Mouse (Mus musculus) spleen, adult 2 months (tissue): ENCODE data around the gene Fosl2.

Source experiments
- CTCF ChIP-seq: fragments of 200-500 bp; IDR thresholded peaks from 2 replicates; pipeline ENCODE4 v1.5.1; 2011; ENCODE audit warnings: mild to moderate bottlenecking, inconsistent platforms; ENCODE audit not compliant: insufficient read depth, insufficient read length, insufficient replicate concordance; ENCODE audit errors: extremely low read depth
- POLR2A ChIP-seq: fragments of 200-500 bp; IDR thresholded peaks from 2 replicates; pipeline ENCODE4 v1.6.1; 2011; ENCODE audit warnings: low read depth, low read length, inconsistent platforms

DNA sequence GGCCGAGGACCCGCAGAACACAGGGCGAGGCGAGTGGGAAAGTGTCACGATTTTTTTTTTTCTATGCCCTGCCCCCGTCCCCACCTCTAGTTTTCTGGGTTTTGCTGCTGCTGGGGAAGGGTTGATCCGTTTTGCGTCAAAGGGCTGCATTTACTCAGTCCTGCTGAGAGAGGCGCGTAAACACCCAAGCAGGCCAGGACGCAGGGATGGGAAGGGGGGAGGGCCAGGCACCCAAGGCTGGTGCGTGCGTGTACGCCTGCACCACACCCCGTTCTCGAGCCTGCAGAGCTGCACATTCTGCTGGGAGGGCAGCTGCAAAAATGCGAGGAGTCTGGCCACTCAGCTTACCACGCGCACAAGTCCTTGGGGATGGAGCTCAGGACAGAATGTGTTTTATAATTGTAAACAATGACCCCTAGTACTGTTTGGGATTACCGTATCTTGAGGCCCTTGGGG lies 2.0 kb upstream of the Fosl2 start:
- TF ChIP-seq POLR2A, result no peak
- no peak for TF ChIP-seq CTCF
